Mouse (Mus musculus) yolk sac, embryonic 10.5 days (tissue): ENCODE measurements around the gene Itga9.

Experiments used
- DNase-seq: peaks from one replicate; pipeline ENCODE4 v3.0.0-alpha.2; 2017; ENCODE audit warnings: low spot score

Itga9 gene

GRCm38 (mm10) chr9:118607701-118608401 lies 1.4 kb downstream of the Itga9 start:
- no peak for DNase-seq

GRCm38 (mm10) chr9:118608556-118608955 lies 2.1 kb downstream of the Itga9 start:
- no peak for DNase-seq

GRCm38 (mm10) chr9:118610060-118610459 lies 3.6 kb downstream of the Itga9 start:
- no peak for DNase-seq

GRCm38 (mm10) chr9:118611111-118611541 lies 4.6 kb downstream of the Itga9 start:
- DNase-seq = no peak

GRCm38 (mm10) chr9:118611958-118612581 lies 5.6 kb downstream of the Itga9 start:
- no peak for DNase-seq

GRCm38 (mm10) chr9:118617237-118617636 lies 10.7 kb downstream of the Itga9 start:
- DNase-seq = no peak

GRCm38 (mm10) chr9:118618732-118619250 lies 12.3 kb downstream of the Itga9 start:
- DNase-seq = no peak

- DNase-seq = no peak
Observed at GRCm38 (mm10) chr9:118620807-118621206, 14.3 kb downstream of the Itga9 start.

GRCm38 (mm10) chr9:118621691-118622090 lies 15.2 kb downstream of the Itga9 start:
- DNase-seq = no peak

GRCm38 (mm10) chr9:118622376-118623166 lies 16.1 kb downstream of the Itga9 start:
- no peak for DNase-seq

GRCm38 (mm10) chr9:118623483-118623882 lies 17.0 kb downstream of the Itga9 start:
- DNase-seq = no peak

GRCm38 (mm10) chr9:118624146-118624545 lies 17.7 kb downstream of the Itga9 start:
- no peak for DNase-seq

- no peak for DNase-seq
Observed at GRCm38 (mm10) chr9:118629763-118630379, 23.4 kb downstream of the Itga9 start.

GRCm38 (mm10) chr9:118631775-118632757 lies 25.6 kb downstream of the Itga9 start:
- no peak for DNase-seq

- DNase-seq = no peak
Observed at GRCm38 (mm10) chr9:118632758-118633143, 26.3 kb downstream of the Itga9 start.

- DNase-seq = no peak
Observed at GRCm38 (mm10) chr9:118638642-118639210, 32.2 kb downstream of the Itga9 start.

- no peak for DNase-seq
Observed at GRCm38 (mm10) chr9:118645698-118646355, 39.3 kb downstream of the Itga9 start.

GRCm38 (mm10) chr9:118647495-118647894 lies 41.0 kb downstream of the Itga9 start:
- no peak for DNase-seq

GRCm38 (mm10) chr9:118650976-118651375 lies 44.5 kb downstream of the Itga9 start:
- no peak for DNase-seq

- DNase-seq = no peak
Observed at GRCm38 (mm10) chr9:118651939-118652338, 45.4 kb downstream of the Itga9 start.
